Mouse (Mus musculus) kidney, embryonic 14.5 days (tissue): ENCODE measurements around the gene Triobp. TPM values are rescaled to one million over a fixed set of nuclear protein-coding genes. Genes with fewer than 3 reads are reported as not detected.

Source experiments
- ATAC-seq: fragments of 200-750 bp; cut with Nextera tagmentation; 2 replicates; pipeline ENCODE4 v1.8.0; 2017; ENCODE audit warnings: moderate number of reproducible peaks, mild to moderate bottlenecking, moderate TSS enrichment, moderate library complexity; ENCODE audit not compliant: low FRiP score, low TSS enrichment
- H3K27ac ChIP-seq: fragments of 300-500 bp; sonication (generic); 2 replicates; pipeline ENCODE4 v1.5.1; 2014; ENCODE audit warnings: low read depth, mild to moderate bottlenecking, low read length, moderate library complexity, mixed read lengths
- H3K27me3 ChIP-seq: fragments of 300-500 bp; sonication (generic); 2 replicates; pipeline ENCODE4 v1.6.1; 2014; ENCODE audit warnings: mild to moderate bottlenecking, low read length; ENCODE audit not compliant: control insufficient read depth, insufficient read depth
- H3K36me3 ChIP-seq: fragments of 300-500 bp; sonication (generic); 2 replicates; pipeline ENCODE4 v1.6.1; 2014; ENCODE audit warnings: low read length, mixed read lengths; ENCODE audit not compliant: control insufficient read depth, insufficient read depth
- H3K4me1 ChIP-seq: fragments of 300-500 bp; sonication (generic); 2 replicates; pipeline ENCODE4 v1.6.1; 2014; ENCODE audit warnings: low read length, mixed read lengths; ENCODE audit not compliant: control insufficient read depth, insufficient read depth
- H3K4me2 ChIP-seq: fragments of 300-500 bp; sonication (generic); replicated peaks from 2 replicates; pipeline ENCODE4 v1.6.1; 2014; ENCODE audit warnings: low read depth, mild to moderate bottlenecking, low read length
- H3K4me3 ChIP-seq: fragments of 300-500 bp; sonication (generic); 2 replicates; pipeline ENCODE4 v1.5.1; 2014; ENCODE audit warnings: mild to moderate bottlenecking, low read length
- H3K9ac ChIP-seq: fragments of 300-500 bp; sonication (generic); 2 replicates; pipeline ENCODE4 v1.6.1; 2014; ENCODE audit warnings: low read depth, mild to moderate bottlenecking, low read length, moderate library complexity
- H3K9me3 ChIP-seq: fragments of 300-500 bp; sonication (generic); 2 replicates; pipeline ENCODE4 v1.6.1; 2016; ENCODE audit warnings: low read length; ENCODE audit not compliant: control insufficient read depth
- WGBS: fragments of 180-500 bp; shearing (Covaris S2); extraction: QIAGEN DNeasy Blood & Tissue Kit; methylation state at CpG from one replicate; pipeline ENCODE4 v1.1.7; 2014; 5-methylcytosine and 5-hydroxymethylcytosine counted together
- polyA plus RNA-seq: library from polyadenylated mRNA; unstranded; fragments of >200 nt; fragmentation: Nextera tagmentation; extraction: Ambion mirVana; gene quantifications from 2 replicates; pipeline ENCODE4 v1.2.1, GENCODE M21; 2014

The Triobp gene
- polyA plus RNA-seq, 1 experiment from 2014 or later = 54.9 TPM

DNA sequence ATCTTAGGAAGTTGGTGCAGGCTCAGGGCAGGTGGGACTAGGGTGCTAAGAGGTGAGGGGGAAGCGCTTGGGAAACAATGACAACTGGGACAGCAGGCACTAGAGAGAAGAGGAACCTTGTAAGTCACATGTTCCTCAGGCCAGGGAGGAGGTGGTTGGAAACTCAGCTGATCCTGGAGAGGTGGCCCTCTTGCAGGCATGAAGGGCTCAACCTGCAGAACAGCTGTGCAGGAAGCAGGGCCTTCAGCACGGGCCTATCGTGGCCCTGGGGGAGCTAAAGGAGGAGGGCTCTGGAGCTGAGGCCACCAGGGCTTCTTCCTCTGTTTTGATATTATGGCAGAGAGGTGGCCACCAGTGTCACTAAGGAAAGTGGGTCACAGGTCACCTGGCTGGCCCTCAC lies 49.1 kb downstream of the Triobp start:
- Histone ChIP-seq H3K4me3 (no peak overlapping the region), H3K9me3 (no peaks in the 10 kb centered on the region), H3K9ac (no peak overlapping the region), H3K4me2 (no peak overlapping the region), H3K36me3 (peaks cover 80% of the 10 kb centered on the region), H3K4me1 (peaks cover 11% of the 10 kb centered on the region), H3K27me3 (no peaks in the 10 kb centered on the region), H3K27ac (no peak overlapping the region)
- no peak for ATAC-seq
- WGBS = 83% methylated on average over 3 of the region's 3 CpGs

DNA sequence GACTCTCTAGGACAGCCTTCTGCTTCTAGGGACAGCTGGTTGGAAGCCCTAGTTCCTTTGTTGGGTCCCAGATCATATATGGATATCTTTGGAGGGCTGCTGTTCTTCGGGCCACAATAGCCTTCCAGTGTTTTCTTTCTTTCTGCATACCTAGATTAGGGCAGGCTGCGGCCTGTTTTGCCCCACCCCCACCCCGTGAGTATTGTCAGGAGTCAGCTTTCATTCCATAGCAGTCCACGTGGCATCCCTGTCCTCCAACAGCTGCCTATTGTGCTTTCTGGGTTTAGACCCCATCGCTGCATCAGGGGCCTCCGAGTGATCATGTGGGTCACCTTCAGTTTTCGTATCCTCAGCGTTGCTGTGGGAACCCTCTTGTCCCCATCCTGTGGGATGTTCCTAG lies 50.8 kb downstream of the Triobp start:
- H3K9ac ChIP-seq = no peak overlapping the region
- no peak overlapping the region for H3K4me3 ChIP-seq
- peaks cover 18% of the 10 kb centered on the region for H3K4me1 ChIP-seq
- H3K27ac ChIP-seq = no peak overlapping the region
- no peaks in the 10 kb centered on the region for H3K9me3 ChIP-seq
- H3K4me2 ChIP-seq = no peak overlapping the region
- H3K36me3 ChIP-seq = peaks cover 77% of the 10 kb centered on the region
- H3K27me3 ChIP-seq = no peaks in the 10 kb centered on the region
- WGBS = 47% methylated on average over 8 of the region's 8 CpGs
- no peak for ATAC-seq

DNA sequence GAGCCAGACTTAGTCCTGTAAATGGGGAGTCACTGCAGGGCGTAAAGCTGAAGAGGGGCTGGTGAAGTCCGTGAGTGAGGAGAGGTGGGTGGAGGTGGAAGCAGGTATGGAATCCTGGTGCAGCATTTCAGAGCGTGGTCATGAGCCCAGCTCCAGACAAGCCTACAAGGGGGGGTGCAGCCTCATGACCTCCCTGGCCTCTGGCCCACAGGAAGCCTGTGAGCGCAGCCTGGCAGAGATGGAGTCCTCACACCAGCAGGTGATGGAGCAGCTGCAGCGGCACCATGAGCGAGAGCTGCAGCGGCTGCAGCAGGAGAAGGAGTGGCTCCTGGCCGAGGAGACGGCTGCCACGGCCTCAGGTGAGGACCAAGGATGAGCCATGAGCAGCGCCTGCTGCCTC lies 52.1 kb downstream of the Triobp start:
- H3K4me3 ChIP-seq = no peak overlapping the region
- no peaks in the 10 kb centered on the region for H3K9me3 ChIP-seq
- no peak overlapping the region for H3K27ac ChIP-seq
- peaks cover 18% of the 10 kb centered on the region for H3K4me1 ChIP-seq
- 78% methylated on average over 11 of the region's 11 CpGs for WGBS
- no peaks in the 10 kb centered on the region for H3K27me3 ChIP-seq
- H3K9ac ChIP-seq = no peak overlapping the region
- peaks cover 77% of the 10 kb centered on the region for H3K36me3 ChIP-seq
- ATAC-seq = no peak
- no peak overlapping the region for H3K4me2 ChIP-seq

DNA sequence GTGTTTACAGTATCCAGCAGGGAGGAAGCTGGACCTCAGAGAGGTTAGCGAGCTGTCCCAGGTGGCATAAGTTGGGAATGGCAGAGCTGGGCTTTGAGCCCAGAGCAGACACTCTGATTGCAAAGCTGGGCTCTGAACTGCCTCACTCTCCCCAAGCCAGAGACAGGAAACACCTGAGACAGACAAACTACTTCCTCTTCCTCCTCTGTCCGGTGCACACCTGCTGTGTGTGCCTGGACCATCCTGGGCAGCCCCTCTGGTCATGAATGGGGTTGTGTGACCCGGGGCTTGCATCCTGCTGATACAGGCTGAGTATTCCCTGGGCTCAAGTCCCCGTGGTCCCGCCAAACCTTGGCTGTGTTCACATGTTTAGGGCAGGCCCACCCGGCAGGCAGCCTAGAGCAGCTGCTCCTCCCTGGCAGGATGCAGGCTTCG lies 52.9 kb downstream of the Triobp start:
- ATAC-seq = no peak
- no peak overlapping the region for H3K27ac ChIP-seq
- peaks cover 77% of the 10 kb centered on the region for H3K36me3 ChIP-seq
- peaks cover 18% of the 10 kb centered on the region for H3K4me1 ChIP-seq
- no peak overlapping the region for H3K4me2 ChIP-seq
- no peak overlapping the region for H3K9ac ChIP-seq
- no peak overlapping the region for H3K4me3 ChIP-seq
- H3K27me3 ChIP-seq = no peaks in the 10 kb centered on the region
- no peaks in the 10 kb centered on the region for H3K9me3 ChIP-seq
- WGBS = 83% methylated on average over 6 of the region's 7 CpGs

DNA sequence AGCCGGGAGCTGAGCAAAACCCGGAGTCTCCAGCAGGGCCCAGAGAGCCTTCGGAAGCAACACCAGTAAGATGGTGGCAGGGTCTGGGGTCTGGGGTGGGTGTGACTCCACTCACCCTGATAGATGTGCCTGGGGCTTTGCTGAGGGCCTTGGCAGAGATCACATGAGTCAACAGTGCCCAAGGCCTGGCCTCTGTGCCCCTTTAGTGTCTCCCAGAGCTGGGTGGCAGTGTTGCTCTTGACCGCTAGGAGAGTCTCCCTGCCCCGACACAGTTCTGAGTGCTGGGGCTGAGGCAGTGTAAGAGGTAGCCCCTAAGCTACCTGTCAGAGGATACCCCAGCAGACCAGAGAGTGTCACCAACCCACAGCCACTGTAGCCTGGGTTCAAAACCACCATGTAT lies 54.0 kb downstream of the Triobp start:
- H3K27me3 ChIP-seq = no peaks in the 10 kb centered on the region

DNA sequence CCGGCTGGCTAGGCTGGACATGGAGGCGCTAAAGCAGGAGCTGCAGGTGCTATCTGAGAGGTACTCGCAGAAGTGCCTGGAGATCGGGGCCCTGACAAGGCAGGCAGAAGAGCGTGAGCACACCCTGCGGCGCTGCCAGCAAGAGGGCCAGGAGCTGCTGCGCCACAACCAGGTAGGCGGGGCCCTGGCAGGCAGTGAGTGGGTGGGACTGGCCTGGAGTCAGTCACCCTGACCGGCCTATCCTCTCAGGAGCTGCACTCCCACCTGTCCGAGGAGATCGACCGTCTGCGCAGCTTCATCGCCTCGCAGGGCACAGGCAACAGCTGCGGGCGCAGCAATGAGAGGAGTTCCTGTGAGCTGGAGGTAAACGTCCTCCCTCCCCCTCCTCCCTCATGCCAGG lies 54.5 kb downstream of the Triobp start:
- WGBS = 24% methylated on average over 19 of the region's 19 CpGs
- Histone ChIP-seq H3K36me3 (peaks cover 75% of the 10 kb centered on the region), H3K4me3 (no peak overlapping the region), H3K4me1 (peaks cover 18% of the 10 kb centered on the region), H3K4me2 (no peak overlapping the region), H3K9ac (no peak overlapping the region; the same call in 1 of the 2 replicates), H3K9me3 (no peaks in the 10 kb centered on the region), H3K27me3 (no peaks in the 10 kb centered on the region), H3K27ac (no peak overlapping the region)
- peak; percentile 65 for ATAC-seq

More for the DNA sequence above, 54.0 kb downstream of the Triobp start:
- Histone ChIP-seq H3K27ac (no peak overlapping the region), H3K4me3 (no peak overlapping the region), H3K4me1 (peaks cover 18% of the 10 kb centered on the region), H3K9ac (no peak overlapping the region), H3K36me3 (peaks cover 76% of the 10 kb centered on the region), H3K4me2 (no peak overlapping the region), H3K9me3 (no peaks in the 10 kb centered on the region)
- WGBS = 91% methylated on average over 5 of the region's 5 CpGs
- ATAC-seq = peak; percentile 10; the same call in 1 of the 2 replicates

DNA sequence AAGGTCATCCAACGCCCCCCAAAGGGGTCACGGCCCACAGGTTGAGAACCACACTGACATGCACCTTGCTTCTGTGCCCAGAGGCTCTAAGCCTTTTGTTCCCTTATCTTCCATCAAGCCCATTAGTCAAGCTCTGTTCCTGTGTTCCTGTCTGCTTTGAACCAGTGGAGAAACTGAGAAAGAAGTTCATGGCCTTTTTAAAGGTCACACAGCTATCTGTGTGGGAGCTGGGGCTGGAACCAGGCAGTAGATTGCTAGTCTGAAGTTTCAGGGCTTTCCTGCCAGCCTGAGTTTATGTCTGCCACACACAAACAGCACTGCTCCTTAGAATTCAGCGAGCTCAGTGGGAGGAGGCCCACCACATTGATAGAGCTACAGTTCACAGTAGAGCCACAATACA lies 55.6 kb downstream of the Triobp start:
- H3K36me3 ChIP-seq = peaks cover 81% of the 10 kb centered on the region
- no peaks in the 10 kb centered on the region for H3K27me3 ChIP-seq
- no peak for ATAC-seq
- WGBS = 78% methylated on average over 3 of the region's 3 CpGs
- H3K4me2 ChIP-seq = no peak overlapping the region
- no peak overlapping the region for H3K9ac ChIP-seq
- no peak overlapping the region for H3K27ac ChIP-seq
- H3K4me3 ChIP-seq = no peak overlapping the region
- no peaks in the 10 kb centered on the region for H3K9me3 ChIP-seq
- H3K4me1 ChIP-seq = peaks cover 18% of the 10 kb centered on the region

DNA sequence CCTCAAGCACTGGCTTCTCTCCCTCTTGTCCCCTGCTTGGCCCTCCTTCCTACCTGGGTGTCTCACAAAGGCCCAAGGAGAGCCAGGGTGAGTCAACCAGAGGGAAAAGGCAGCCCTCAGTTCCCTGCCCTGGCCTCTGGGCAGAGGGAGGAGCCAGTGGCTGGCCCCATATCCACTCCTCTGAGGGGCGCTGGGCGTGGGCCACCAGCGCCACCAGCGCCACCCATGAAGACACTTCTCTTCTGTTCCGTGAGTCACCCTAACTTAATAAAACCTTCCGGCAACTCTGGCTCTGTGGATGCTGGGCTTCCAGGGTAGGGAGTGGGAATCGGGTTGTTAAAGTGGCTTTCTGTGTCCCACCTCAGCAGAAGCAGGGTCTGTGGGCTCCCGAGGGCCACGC lies 58.1 kb downstream of the Triobp start:
- Histone ChIP-seq H3K27me3 (no peaks in the 10 kb centered on the region), H3K4me1 (peaks cover 10% of the 10 kb centered on the region; the same call in 1 of the 2 replicates), H3K4me3 (no peak overlapping the region), H3K36me3 (peaks cover 63% of the 10 kb centered on the region), H3K9ac (no peak overlapping the region), H3K4me2 (no peak overlapping the region), H3K9me3 (no peaks in the 10 kb centered on the region), H3K27ac (no peak overlapping the region)
- ATAC-seq = no peak
- 89% methylated on average over 9 of the region's 9 CpGs for WGBS

DNA sequence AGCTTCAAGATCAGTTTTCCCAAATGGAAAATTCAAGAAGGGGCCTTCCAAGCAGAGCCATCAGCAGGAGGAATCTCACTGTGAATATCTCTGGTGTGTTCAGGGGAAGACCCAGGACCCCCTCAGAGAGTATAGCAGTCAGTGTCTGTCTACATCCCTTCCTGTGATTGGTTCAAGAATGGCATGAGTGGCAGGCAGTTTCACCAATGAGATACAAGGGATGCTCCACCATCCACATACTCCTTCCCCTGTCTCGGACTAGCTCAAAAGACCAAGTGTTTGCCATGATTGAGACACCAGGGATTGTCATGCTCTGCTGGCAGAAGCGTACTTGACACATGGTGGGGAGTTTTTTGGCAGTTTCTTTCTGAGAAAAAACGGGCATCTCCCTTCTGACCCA lies 59.1 kb downstream of the Triobp start:
- no peak for ATAC-seq
- H3K9me3 ChIP-seq = no peaks in the 10 kb centered on the region
- no peak overlapping the region for H3K9ac ChIP-seq
- H3K27me3 ChIP-seq = no peaks in the 10 kb centered on the region
- peaks cover 9% of the 10 kb centered on the region; the same call in 1 of the 2 replicates for H3K4me1 ChIP-seq
- no peak overlapping the region for H3K4me3 ChIP-seq
- H3K4me2 ChIP-seq = no peak overlapping the region
- WGBS = 81% methylated on average over 3 of the region's 3 CpGs
- peaks cover 54% of the 10 kb centered on the region for H3K36me3 ChIP-seq
- H3K27ac ChIP-seq = no peak overlapping the region
